Mouse (Mus musculus) c-Kit-positive CD71-negative TER-119-negative erythroid progenitor cells, embryonic 14.5 days (primary cell): Measurements from ENCODE around the gene Ptgs2.
A peak's percentile ranks its signal among the peaks of the same experiment; 100 is the strongest.

ENCODE experiments used
- DNase-seq: peaks from one replicate; pipeline ENCODE4 v3.0.0-alpha.2; 2013; ENCODE audit warnings: low read depth

Ptgs2 gene

GRCm38 (mm10) chr1:150099790-150100333 lies at the start of gene Ptgs2:
Gene Ptgs2, plus strand, starts transcription at chr1:150100031.
- DNase-seq = peak; percentile 58

GRCm38 (mm10) chr1:150050256-150050655 lies 49.6 kb upstream of the Ptgs2 start:
- DNase-seq = no peak

- no peak for DNase-seq
These were observed 34.1 kb upstream of the Ptgs2 start for GRCm38 (mm10) chr1:150065684-150066083.

DNA sequence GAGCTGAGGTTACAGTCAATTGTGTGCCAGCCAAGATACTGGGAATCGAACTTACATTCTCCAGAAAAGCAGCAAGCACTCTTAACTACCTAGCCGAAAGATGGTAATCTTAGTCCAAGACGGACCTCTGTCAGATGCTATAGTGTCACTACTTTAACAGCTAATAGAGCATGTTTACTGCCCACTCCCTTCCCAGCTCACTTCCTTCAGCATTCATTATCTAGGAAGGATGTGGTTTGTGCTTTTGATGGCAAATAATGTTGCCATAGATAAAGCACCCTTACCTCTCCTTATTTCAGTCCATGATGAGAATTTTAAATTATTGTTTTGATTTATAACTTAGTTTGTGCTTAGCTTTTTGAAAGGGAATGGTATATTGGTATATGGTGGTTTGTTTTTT lies 27.0 kb upstream of the Ptgs2 start:
- no peak for DNase-seq

DNA sequence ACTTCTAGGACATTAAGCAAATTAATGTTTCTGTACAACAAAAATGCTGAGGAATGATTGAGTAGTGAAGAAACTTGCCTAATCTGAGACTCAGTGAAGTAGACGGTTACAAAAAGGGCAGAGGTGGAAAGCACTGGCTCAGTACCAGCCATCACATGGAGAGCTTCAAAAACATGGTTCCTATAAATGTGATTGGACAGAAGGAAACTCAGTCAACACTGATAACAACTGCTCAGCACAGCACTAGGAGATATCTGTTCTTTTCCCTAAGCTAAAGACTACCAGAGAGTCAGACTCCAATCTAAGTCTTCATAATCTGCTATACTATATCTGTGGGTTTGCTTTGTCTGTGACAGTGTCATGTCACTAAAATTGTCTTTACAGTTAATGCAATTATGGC lies 25.2 kb upstream of the Ptgs2 start:
- no peak for DNase-seq

DNA sequence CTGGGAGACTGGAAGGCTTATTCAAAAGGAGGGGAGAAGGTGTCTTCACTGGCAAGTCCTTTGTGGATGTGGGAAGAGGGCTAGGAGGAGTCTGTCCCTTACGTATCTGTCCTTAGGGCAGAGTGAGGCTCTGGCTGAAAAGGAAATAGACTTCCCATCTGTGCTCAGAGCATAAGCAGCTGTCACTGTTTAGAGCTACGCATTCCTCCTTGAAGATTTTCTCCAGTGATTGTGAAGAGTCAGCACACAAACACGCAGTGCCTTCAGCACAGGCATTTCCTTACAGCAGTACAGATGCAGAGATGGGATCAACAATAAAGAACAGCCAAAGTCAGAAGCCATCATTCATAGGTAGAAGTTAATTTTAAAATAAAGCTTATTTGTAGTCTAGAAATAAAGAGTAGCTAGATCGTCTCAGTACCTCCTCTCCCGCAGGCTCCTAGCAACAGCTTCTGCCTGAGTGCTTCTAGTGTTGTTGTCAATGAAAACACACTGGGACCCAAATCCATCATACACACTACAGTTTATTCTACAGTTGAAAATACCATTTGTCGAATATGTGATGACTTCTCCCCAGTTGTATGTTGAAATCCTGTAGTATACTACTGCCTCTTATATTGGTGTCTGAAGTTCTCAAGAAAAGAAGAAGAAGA lies 10.7 kb upstream of the Ptgs2 start:
- DNase-seq = no peak

- DNase-seq = no peak
These were observed 9.6 kb upstream of the Ptgs2 start for GRCm38 (mm10) chr1:150090229-150090628.

DNA sequence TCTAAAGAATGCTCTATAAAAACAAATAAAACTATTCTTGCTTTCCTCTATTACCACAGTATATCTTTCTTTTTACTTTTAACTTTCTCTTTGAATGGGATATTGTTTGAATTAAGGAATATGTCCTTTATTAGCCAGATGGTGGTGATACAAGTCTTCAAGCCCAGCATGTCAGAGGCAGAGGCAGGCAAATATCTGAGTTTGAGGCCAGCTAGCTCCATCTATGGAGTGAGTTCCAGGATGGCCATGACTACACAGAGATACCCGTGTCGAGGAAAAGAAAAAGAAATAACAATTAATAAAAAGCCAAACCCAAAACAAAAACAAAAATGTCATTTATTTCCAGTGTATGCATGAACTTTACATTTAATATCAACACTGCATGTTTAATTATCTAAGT lies 2.8 kb upstream of the Ptgs2 start:
- no peak for DNase-seq

DNA sequence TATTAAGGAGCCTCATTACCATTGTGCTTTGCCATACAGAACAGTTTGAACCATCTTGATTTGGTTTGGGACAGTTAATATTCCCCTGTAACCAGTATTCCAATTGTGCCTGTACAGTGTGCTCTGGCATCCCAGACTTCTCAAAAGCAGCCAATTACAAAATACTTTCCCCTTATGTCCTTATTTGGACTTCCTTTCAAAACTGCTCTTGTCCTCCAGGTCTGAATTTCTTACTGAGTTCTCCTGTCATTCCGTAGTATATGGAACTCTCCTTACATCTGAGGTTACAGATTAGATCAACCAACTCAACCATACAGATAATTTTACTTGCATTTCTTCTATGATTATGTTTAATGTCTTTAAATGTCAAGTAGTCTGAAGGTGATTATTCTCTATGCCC lies 2.1 kb upstream of the Ptgs2 start:
- no peak for DNase-seq

GRCm38 (mm10) chr1:150099374-150099773 lies 457 bp upstream of the Ptgs2 start:
- DNase-seq = no peak

DNA sequence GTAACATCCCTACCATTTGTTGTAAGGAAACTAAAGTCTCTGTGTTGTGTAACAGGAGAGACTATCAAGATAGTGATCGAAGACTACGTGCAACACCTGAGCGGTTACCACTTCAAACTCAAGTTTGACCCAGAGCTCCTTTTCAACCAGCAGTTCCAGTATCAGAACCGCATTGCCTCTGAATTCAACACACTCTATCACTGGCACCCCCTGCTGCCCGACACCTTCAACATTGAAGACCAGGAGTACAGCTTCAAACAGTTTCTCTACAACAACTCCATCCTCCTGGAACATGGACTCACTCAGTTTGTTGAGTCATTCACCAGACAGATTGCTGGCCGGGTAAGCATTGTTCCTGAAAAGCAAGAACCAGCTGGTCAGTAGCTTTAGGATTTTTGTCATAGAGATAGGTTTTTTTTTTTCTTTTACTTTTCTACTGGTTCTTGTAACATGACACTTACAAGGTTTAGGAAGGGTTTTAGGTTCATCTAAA lies 4.4 kb downstream of the Ptgs2 start:
- DNase-seq = no peak

DNA sequence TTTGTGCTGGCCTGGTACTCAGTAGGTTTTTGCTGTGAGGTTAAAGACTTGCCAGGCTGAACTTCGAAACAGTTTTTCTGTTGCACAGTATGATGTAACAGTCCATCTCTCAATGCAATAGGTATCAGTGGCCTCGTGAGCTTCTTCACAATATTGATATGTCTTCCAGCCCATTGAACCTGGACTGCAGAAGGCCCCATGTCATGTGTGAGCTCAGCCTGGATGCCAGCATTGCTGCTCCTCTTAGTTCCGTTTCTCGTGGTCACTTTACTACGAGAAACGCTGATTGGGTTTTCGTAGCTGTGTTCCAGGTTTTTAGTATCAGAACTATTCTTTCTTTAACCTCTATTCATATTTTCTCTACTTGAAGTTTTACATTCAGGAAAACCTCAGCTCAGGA lies 6.9 kb downstream of the Ptgs2 start:
- DNase-seq = no peak

DNA sequence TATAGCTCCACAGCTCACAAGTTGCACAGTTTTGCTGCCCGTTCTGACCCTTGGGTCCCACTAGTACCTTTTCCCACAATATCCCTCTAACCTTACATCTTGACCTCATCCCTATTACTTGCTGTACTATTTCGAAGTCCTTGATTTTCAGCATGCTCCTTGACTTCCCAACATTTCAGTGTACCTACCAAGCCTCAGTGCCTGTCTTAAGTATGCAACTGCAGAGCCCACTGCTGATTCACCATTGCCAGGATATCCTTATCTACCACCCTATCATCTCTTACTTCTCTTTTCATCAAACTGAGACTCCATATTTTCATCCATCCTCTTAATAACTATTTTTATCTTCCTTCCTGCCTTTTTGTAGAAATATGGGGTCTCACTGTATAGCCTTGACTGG lies 9.8 kb downstream of the Ptgs2 start:
- DNase-seq = no peak

- DNase-seq = no peak
These were observed 15.5 kb downstream of the Ptgs2 start for GRCm38 (mm10) chr1:150115352-150115751.

- no peak for DNase-seq
These were observed 18.5 kb downstream of the Ptgs2 start for GRCm38 (mm10) chr1:150118352-150118751.

DNA sequence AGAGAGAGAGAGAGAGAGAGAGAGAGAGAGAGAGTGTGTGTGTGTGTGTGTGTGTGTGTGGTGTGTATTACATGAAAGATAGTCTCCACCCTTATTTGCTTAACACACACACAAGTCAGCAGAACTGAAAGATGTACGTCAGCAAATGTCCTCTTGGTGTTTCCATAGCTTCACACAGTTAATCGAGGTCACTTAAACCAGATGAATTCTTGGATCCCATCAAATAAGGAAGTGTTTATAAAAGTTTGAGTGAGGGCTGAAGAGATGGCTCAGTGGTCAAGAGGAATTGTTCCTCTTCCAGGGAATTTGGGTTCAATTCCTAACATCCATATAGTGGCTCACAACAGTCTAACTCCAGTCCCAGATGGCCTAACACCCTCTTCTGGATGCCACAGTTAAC lies 25.7 kb downstream of the Ptgs2 start:
- DNase-seq = no peak

DNA sequence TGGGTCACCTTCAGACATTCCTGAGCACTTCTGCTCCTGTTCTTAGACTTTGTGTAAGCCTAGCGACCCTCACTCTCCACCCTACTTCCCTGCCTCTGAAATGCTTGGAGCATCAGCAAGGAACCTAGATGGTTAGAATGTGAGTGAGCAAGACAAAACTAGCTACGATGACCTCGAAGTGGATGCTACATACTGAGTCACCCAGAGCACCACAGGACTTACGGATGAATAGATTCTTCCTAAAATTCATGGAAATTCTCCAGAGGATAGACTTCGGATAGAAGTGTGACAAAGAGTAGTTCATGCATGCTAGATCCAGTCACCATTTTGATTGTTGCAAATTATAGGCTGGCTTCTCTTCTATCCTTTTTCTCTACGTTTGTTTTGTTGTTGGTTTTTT lies 30.2 kb downstream of the Ptgs2 start:
- DNase-seq = no peak

GRCm38 (mm10) chr1:150130586-150131275 lies 30.9 kb downstream of the Ptgs2 start:
- no peak for DNase-seq

- DNase-seq = no peak
These were observed 35.5 kb downstream of the Ptgs2 start for GRCm38 (mm10) chr1:150135350-150135749.

DNA sequence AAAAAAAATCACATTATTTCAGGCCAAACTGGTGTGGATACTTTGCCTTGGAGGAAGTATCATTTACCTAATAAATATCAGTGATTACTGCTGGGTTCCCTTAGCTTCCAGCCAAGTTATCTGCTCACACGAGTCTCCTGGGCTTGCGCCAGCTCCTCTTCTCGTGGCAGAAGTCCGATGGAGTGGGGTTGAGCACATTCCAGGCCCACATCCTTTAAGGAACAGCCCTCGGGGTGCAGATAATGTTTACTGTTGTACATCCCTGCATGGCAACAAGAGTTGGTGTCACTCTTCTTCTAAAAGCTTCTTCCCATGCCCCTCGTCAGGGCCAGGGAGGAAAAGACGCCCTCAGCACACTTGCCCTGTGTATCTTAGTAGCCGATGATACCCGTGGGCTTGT lies 39.9 kb downstream of the Ptgs2 start:
- no peak for DNase-seq

GRCm38 (mm10) chr1:150141939-150142338 lies 42.1 kb downstream of the Ptgs2 start:
- DNase-seq = no peak

- DNase-seq = no peak
These were observed 43.7 kb downstream of the Ptgs2 start for GRCm38 (mm10) chr1:150143578-150143977.

DNA sequence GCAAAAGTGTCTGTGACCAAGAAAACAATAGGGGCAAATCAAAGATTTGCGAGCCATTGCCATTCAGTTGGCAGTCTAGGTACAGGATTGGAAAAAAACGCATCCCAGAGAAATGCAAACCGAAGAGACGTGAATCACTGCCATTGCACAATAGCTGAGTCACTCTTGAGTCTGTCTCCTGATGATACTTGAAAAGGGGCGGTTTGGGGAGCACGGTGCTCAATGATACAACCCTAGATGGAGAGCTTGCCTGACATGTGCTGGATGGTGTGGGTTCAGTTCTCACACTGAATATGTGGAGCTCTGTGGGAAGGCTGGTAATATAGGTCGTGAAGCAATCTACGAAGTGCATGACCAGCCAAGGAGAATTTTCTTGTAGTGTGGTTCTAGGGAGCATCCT lies 45.2 kb downstream of the Ptgs2 start:
- no peak for DNase-seq

GRCm38 (mm10) chr1:150147272-150147671 lies 47.4 kb downstream of the Ptgs2 start:
- DNase-seq = no peak
